ENCODE assay signal across 9 mouse cellular contexts in genomic region chr6:143259169-143259629, GRCm38 (mm10).
DNase-seq lines count a peak whose midpoint lies in the region; ATAC-seq and TF ChIP-seq lines count a peak whose summit lies in the region.
"Had no signal": no experiment of that assay in that cellular context is flagged by ENCODE, and none has a peak within 500 bp of the region (broad histone marks: within the 10 kb centered on the region; RNA-seq: fewer than 3 reads in every experiment).

No protein-coding gene starts in this region.

- 0 out of 2 replicates have a peak, but pooled peaks cover 2% of the 10 kb centered on the region for H3K27me3 ChIP-seq in heart, embryonic 13.5 days (replicated peaks)
- H3K27me3 ChIP-seq in forebrain, embryonic 14.5 days (replicated peaks; ENCODE audit: control insufficient read depth, insufficient read depth, low read length) = peaks cover 8% of the 10 kb centered on the region
- no peaks in the 10 kb centered on the region for H3K27me3 ChIP-seq in midbrain, embryonic 12.5 days

- no peak for ATAC-seq in heart, embryonic 13.5 days (ENCODE audit: extremely low read depth, insufficient number of reproducible peaks, low FRiP score, low TSS enrichment)
- 0 out of 2 replicates have a peak, but pooled peaks have one; percentile 25 for ATAC-seq in forebrain, embryonic 14.5 days
- ATAC-seq in midbrain, embryonic 12.5 days (ENCODE audit: low FRiP score, low read depth) = peak; percentile 81
- ATAC-seq: liver, postnatal 0 days had no signal

- no peak overlapping the region for H3K27ac ChIP-seq in heart, embryonic 13.5 days (replicated peaks)
- peak overlapping the region; percentile 60; the same call in 1 of the 2 replicates for H3K27ac ChIP-seq in forebrain, embryonic 14.5 days (ENCODE audit: low read depth, low read length)
- H3K27ac ChIP-seq in midbrain, embryonic 12.5 days (replicated peaks) = peak overlapping the region; percentile 36; the same call in 1 of the 2 replicates

- no peaks in the 10 kb centered on the region for H3K36me3 ChIP-seq in heart, embryonic 13.5 days
- no peaks in the 10 kb centered on the region for H3K36me3 ChIP-seq in forebrain, embryonic 14.5 days (ENCODE audit: control insufficient read depth, insufficient read depth, low read length)
- H3K36me3 ChIP-seq in midbrain, embryonic 12.5 days = no peaks in the 10 kb centered on the region

- 74% methylated on average over 17 of the region's 17 CpGs for WGBS in heart, embryonic 13.5 days
- 9% methylated on average over 17 of the region's 17 CpGs for WGBS in forebrain, embryonic 14.5 days
- WGBS in midbrain, embryonic 12.5 days = 41% methylated on average over 17 of the region's 17 CpGs

- H3K4me1 ChIP-seq in heart, embryonic 13.5 days = no peaks in the 10 kb centered on the region
- H3K4me1 ChIP-seq in forebrain, embryonic 14.5 days (ENCODE audit: control insufficient read depth, insufficient read depth, low read length) = peaks cover 24% of the 10 kb centered on the region
- H3K4me1 ChIP-seq in midbrain, embryonic 12.5 days = peaks cover 29% of the 10 kb centered on the region

- H3K4me2 ChIP-seq in heart, embryonic 13.5 days = 0 out of 2 replicates have a peak overlapping the region, but pooled peaks have one; percentile 9
- H3K4me2 ChIP-seq in forebrain, embryonic 14.5 days (ENCODE audit: low read length) = peak overlapping the region; percentile 52
- H3K4me2 ChIP-seq in midbrain, embryonic 12.5 days (replicated peaks) = peak overlapping the region; percentile 35

- no peak overlapping the region for H3K4me3 ChIP-seq in heart, embryonic 13.5 days
- 0 out of 2 replicates have a peak overlapping the region, but pooled peaks have one; percentile 15 for H3K4me3 ChIP-seq in forebrain, embryonic 14.5 days (ENCODE audit: low read depth, low read length)
- H3K4me3 ChIP-seq in midbrain, embryonic 12.5 days = no peak overlapping the region

- H3K9ac ChIP-seq in heart, embryonic 13.5 days = no peak overlapping the region
- peak overlapping the region; percentile 47; the same call in 1 of the 2 replicates for H3K9ac ChIP-seq in forebrain, embryonic 14.5 days (ENCODE audit: low read length)
- H3K9ac ChIP-seq in midbrain, embryonic 12.5 days (replicated peaks) = no peak overlapping the region
- H3K9ac ChIP-seq: liver, postnatal 0 days had no signal

- intact Hi-C loops in heart, postnatal 36 days (cut with DNase I) = no loop called here

- DNase-seq in heart, postnatal 36 days = no peak
- DNase-seq in brain, embryonic 14.5 days (ENCODE audit: low read depth) = peak; percentile 74
- peak; percentile 52 for DNase-seq in forebrain, embryonic 14.5 days (ENCODE audit: low spot score)
- DNase-seq in ovary, postnatal 36 days (ENCODE audit: low spot score) = no peak
- no peak for DNase-seq in ovary, adult 18-20 months (ENCODE audit: low spot score)
- no peak for DNase-seq in thymus, adult 18-20 months
- DNase-seq: liver, postnatal 0 days had no signal

- no peaks in the 10 kb centered on the region for H3K9me3 ChIP-seq in heart, embryonic 13.5 days
- no peaks in the 10 kb centered on the region for H3K9me3 ChIP-seq in forebrain, embryonic 14.5 days (replicated peaks; ENCODE audit: control insufficient read depth, low read length)
- H3K9me3 ChIP-seq in midbrain, embryonic 12.5 days = no peaks in the 10 kb centered on the region

- TF ChIP-seq CTCF in brain, embryonic 14.5 days (IDR thresholded peaks at IDR 0.05; ENCODE audit: borderline replicate concordance, extremely low read depth, insufficient read depth, insufficient read length) = no peak

- no peak for TF ChIP-seq POLR2A in brain, embryonic 14.5 days (IDR thresholded peaks at IDR 0.05; ENCODE audit: borderline replicate concordance, extremely low read depth, insufficient read depth, insufficient read length, poor library complexity, severe bottlenecking)

Comparison
In these comparisons a context has a peak if more than half of its experiments do, and no peak if none do; other contexts are left out.
1. DNase-seq: peak in brain, embryonic 14.5 days (single experiment) and forebrain, embryonic 14.5 days (single experiment); none in heart, postnatal 36 days (0 of 2), ovary, postnatal 36 days (single experiment), ovary, adult 18-20 months (single experiment) and thymus, adult 18-20 months (0 of 2).
2. Peak in every context shown above with its lines, with median percentiles within 50 percentile points of each other: H3K4me2 ChIP-seq.